Mouse (Mus musculus) cerebral cortex, adult 2 months (tissue): ENCODE results near the gene Dnah8.

ENCODE experiments used
- WGBS: fragments of 180-500 bp; shearing (Covaris S2); methylation state at CpG from one replicate; pipeline ENCODE4 v1.1.7; 2018; 5-methylcytosine and 5-hydroxymethylcytosine counted together

Gene Dnah8

DNA sequence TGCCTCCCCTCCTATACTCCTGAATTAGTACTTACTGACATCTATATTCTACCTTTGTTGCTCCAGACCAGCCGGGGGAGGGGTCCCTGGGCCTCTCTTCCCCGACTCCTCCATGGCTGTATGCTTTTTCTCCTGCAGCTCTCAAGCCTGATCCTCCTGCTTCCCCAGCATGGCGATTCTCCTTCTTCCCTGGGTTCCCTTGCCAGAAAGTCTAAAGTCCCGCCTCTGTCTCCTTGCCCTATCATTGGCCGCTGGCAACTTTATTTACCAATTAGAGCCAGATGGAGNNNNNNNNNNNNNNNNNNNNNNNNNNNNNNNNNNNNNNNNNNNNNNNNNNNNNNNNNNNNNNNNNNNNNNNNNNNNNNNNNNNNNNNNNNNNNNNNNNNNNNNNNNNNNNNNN is 40.7 kb downstream of the Dnah8 start:
- WGBS, result 84% methylated on average over 5 of the region's 5 CpGs

DNA sequence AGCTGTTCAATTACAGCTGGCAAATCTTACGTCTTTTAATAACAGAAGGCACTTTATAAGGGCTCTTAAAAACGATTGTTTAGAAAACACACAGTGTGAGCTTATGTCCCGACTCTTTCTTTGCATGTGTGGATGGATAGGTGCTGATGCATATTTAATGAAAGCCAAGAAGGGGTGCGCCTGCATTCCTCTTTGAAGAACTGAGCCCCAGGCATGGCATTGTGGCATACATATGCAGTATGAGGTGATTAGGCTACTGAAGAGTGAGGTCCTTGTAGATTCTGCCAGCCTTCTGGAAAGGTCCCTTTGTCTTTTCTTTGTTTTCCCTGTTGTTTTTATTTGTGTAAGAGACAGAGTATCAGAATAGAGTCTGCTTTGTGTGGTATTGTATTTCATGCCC is 48.4 kb downstream of the Dnah8 start:
- 68% methylated on average over 4 of the region's 4 CpGs for WGBS

DNA sequence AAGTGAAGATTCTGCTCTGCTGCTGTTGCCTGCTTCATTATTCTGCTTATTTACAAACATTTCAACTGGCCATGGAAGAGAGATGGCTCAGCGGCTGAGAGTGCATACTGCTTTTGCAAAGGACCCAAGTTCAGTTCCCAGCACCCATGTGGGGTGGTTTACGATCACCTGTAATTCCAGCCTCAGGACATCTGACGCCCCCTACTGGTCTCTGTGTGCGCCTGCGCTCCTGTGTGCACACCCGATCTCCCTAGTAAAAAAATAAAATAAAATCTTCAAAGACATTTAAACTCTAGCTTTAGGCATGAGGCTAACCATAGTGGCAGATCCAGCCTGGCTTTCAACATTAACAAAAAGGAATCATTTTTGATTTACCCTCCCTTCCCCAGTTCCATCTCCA is 48.9 kb downstream of the Dnah8 start:
- 90% methylated on average over 6 of the region's 6 CpGs for WGBS

DNA sequence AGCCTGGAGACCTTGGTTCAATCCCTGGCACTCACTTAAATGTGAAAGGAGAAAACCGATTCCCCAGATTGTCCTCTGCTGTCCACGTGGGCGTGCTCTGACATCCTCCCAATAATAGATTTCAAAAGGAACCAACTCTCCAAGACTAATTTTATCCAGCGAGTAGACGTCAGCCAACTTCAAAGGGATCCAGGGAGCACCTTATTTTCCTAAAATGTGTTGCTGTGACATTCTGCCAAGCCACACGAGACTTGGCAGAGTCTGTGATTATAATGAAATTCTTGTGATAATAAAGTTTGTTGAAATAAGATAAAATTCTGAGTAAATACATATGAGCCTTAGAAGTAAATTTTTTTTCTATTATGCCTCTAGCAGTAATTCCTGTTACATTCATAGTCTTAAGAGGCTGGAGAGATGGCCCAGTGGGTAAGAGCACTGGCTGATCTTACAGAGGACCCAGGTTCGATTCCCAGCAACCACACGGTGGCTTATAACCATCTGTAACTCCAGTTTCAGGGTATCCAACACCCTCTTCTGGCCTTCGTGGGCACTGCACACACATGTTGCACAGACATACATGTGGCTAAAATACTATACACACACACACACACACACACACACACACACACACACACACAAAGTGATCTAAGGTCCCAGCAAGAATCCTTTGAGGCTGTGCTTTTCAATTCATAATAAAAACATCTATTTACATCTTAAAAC is 51.0 kb downstream of the Dnah8 start:
- 57% methylated on average over 9 of the region's 9 CpGs for WGBS

DNA sequence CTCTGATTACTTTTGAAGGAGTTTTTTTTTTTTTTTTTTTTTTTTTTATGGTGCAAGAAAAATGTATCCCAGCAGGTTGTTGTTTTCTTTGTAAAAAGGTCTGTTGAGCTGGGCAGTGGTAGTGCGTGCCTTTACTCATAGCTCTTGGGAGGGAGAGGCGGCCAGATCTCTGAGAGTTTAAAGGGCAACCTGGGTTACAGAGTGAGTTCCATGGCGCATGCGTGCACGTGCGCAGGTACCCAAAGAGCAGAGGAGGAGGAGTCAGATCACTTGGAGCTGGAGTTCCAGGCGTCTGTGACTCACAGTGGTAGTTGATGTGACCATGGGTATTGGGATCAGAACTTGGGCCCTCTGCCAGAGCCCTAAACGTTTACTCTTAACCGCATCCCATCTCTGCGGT is 54.4 kb downstream of the Dnah8 start:
- WGBS, result 93% methylated on average over 10 of the region's 10 CpGs

DNA sequence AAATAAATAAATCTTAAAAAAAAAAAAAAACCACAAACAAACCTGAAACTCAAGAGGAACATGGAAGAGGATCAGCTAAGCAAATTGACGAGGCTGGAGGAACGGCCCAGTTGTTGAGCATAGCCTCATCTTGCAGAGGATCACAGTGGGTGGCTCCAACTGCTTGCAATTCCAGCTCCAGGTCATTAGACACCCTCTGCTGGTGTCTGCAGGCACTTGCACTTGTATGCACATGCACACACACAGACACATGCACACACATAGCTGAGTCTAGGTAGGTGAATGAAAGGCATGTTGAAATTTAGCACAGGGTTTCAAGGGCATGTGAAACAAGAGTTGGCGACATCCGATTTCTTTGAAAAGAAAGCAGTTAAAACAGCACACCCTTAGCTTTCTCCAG is 55.5 kb downstream of the Dnah8 start:
- 96% methylated on average over 4 of the region's 4 CpGs for WGBS

DNA sequence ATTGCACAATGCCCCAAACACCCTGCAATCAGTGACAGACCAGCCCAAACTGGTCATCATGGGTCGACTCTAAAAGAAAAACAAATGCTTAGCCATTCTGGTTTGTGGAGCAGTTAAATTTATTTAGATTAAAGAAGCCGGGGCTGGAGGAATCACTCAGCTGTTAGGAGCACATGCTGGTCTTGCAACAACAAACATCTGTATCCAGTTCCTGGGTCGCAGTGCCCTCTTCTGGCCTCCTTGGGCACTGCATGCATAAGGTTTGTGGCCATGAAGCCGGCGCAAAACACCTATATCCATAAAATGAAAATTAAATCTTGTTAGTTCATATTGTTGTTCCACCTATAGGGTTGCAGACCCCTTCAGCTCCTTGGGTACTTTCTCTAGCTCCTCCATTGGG is 57.5 kb downstream of the Dnah8 start:
- 34% methylated on average over 5 of the region's 5 CpGs for WGBS

DNA sequence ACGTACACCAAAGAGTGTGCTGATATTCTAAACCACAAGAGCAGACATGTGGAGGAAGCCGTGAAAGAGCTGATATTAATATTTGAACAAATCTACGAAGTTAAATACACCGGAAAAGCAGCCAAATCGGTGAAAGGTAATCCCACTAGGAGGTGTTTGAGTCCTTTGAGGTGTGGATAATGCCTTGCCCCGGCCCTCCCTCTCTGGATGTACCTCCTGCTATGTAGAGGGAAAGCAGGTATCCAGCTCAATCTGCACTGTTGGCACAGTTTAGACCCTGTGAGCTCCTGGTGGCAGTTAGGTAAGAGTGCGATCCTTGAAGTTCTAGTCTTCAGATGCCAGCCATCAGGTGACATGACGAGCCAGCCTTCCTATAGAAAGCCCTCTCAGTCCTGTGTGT is 66.0 kb downstream of the Dnah8 start:
- 84% methylated on average over 8 of the region's 8 CpGs for WGBS

DNA sequence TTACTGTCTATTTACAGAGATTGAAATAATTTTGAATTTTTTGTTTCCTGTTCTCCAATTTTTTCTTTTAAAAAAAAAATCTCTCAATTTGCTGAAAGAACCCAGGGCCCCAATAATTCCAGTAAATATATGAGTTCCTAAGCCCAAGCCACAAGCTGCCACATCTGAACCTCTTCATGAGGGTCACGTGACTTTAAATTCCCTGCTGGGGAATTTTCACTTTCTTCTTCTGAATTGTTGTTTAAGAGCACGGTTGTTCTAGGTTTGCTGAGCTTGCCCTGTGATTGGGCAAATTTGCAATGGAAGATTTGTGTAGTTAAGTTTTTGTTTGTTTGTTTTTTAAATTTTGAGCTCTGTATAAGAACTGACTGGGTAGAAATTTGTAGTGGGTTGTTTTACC is 67.3 kb downstream of the Dnah8 start:
- 79% methylated on average over 2 of the region's 2 CpGs for WGBS

DNA sequence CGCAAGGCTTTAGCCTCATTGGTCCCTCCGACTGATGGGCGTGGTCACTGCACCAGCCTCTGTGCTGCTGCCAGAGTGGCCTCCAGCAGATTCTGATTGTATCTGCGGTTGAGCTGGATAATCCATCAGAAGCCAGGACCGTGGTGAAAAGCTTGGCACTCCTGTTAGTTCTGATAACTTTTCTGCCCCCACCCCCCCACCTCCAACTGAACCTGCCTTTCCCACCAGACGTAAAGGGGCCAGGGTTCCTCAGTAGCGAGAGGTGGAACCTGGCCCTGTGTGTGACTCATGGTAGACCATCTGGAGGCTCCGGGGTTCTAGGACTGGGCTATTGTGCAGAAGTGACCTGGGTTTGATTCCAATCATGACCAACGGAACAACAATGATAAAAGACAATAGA is 70.1 kb downstream of the Dnah8 start:
- 89% methylated on average over 9 of the region's 9 CpGs for WGBS

DNA sequence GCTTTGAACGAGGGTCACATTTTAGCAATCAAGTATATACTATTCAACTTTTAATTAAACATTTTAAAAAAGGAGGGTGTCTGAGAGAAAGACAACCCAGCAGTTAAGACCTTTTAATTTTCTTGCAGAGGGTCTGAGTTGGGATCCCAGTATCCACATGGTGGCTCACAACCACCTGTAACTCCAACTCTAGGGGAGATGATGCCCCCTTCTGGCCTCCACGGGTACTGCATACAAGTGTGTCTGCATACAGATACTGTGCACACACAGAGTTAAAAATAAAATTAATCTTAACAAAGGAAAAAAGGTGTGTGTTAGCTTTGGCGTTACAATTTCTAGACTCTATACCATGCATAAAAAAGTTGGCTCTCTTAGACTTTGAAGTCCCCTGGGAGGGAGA is 90.6 kb downstream of the Dnah8 start:
- WGBS, result 76% methylated on average over 3 of the region's 3 CpGs

DNA sequence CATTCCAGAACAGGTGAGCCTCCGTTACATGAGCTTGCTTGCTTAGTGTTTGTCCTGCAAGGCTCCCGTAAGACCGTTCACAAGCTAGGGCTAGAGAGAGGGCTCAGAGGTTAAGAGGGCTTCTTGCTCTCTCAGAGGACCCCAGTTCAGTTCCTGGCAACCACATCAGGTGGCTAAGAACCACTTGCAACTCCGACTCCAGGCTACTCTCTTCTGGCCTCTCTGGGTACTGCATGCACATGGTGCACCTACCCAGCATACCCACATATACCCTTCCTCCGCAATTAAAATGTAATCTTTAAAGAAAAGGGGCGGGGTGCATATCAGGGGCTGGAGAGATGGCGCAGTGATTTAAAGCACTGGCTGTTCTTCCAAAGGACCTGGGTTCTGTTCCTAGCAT is 94.0 kb downstream of the Dnah8 start:
- WGBS, result 98% methylated on average over 7 of the region's 7 CpGs

DNA sequence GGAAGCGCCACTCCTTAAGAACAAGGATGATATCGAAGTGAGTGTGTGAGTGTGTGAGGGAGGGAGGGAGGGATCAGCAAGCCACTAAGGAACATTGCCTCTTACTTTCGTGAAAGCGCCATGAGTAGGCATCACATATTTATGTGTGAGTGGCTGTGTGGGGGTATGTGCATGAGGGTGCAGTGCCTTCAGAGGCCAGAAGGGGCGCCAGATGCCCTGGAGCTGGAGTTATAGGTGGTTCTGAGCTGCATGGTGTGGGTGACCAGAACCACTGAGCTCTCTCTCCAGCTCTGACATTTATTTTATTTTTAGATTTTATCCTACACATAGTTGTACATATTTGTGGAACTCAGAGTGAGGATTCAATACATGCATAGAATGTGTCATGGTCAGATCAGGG is 94.9 kb downstream of the Dnah8 start:
- 87% methylated on average over 5 of the region's 5 CpGs for WGBS

DNA sequence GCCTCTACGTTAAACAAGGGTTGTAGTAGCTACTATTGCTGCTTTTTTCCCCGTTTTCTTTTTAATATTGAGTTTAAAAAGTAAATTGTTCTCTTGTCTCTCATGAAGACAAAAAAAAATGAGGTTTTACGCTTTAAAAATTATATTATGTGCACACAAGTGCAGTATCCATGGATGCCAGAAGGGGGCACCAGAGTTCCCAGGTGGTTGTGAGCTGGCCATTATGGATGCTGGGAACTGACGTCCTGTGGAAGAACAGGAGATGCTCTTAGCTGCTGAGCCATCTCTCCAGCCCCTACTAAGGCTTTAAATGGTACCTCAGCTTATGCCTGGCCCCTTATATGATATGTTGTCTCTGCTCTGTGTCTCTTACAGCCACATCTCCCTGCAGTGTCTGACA is 103.6 kb downstream of the Dnah8 start:
- 69% methylated on average over 4 of the region's 4 CpGs for WGBS

DNA sequence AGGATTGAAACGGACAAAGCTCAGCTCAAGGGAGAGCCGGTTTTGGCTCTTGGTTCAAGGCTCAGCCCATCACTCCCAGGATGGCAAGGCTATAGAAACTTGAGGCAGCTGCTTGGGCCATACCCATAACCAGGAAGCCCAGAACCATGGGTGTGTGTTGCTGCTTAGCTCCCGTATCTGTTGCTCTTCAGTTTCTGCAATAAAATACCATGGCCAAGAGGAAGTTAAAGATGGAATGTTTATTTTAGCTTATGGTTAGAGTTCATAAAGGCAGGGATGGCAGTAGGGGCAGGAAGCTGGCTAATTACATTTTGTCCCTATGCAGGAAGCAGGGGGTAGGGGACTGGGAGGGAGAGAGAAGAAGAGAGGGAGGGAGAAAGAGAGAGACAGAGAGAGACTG is 108.6 kb downstream of the Dnah8 start:
- 76% methylated on average over 3 of the region's 3 CpGs for WGBS

DNA sequence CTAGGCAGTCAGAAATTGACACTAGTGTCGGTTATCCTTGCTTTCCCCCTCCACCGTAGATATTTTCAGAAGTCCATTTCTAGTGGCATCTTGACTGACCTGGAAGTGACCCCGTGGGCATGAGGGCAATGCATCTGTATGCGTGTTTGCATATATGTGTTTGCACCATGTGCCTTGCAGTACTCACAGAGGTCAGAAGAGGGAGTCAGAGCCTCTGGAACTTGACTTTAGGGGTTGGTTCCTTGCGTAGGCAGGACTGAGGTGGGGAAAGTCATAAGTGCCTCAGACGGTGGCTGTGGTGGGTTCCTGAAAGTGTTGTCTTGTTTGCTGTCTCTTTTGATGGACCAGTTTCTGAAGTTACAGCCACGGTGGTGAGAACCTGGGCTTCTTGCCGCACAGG is 110.6 kb downstream of the Dnah8 start:
- 94% methylated on average over 8 of the region's 8 CpGs for WGBS

DNA sequence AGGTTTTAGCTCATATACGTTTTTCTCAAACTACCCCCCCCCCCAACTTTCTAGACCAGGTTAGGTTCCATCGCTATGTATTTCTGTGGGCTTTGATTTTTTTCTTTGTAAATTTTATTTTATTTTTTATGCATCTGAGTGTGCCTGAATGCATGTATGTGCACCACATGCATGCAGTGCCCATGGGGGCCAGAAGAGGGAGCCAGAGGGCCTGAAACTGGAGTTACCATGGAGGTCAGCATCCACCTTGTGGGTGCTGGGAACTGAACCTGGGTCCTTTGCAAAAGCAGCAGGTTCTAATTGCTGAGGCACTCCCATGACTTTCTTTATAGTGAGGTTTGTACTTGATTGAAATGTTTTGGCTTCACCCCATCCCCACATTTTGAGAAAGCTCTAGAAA is 111.3 kb downstream of the Dnah8 start:
- WGBS, result 94% methylated on average over 2 of the region's 2 CpGs

DNA sequence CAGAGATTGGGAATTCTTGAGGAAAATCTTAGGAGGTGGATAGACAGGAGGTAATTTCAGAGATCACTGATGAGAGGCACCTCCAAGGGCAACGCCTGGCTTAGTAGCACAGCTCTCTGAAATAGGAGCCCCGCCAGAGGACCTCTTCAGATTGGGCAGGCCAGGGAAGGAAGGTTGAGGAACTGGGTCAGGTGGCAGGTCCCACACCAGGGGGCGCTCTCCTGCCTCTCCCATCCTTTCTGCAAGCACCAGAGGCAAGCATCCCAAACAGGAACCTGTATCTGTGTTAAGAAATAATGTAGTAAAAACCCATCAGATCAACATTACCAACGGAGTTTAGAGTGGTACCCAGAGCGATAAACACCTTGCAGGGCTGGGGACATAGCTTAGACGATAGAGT is 113.6 kb downstream of the Dnah8 start:
- WGBS, result 67% methylated on average over 6 of the region's 6 CpGs

DNA sequence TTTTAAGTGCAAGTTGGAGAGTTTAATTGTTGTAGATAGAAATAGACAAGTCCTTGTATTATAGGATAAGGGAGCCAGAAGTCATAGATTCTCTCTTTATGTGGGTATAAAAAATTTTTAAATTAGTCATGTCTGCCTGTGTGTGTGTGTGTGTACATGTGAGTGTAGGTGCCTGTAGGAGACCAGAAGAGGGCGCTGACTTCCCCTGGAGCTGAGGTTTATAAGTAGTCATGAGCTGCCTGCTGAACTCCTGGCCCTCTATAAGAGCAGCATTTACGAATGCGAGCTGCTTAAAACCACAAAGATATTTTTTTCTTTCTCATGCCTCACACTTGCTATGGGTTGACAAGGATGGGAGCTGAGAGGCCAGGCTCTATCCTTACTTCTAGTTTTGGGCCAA is 115.6 kb downstream of the Dnah8 start:
- 89% methylated on average over 3 of the region's 3 CpGs for WGBS

DNA sequence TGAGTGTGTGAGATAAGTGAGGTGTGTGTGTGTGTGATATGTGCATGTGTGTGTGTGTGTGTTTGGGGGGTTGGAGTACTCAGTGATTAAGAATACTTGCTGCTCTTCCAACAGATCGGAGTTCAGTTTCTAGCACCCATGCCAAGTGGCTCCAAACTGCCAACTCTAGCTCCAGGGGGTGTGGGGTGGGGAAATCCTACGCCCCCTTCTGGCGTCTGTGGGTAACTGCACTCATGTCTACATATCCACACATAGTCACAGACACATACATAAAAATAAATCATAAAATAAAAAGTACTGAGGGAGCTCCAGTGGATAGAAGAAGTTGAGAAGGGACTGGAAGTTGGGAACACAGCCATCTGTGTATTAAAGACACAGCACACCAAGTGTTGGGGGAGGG is 119.8 kb downstream of the Dnah8 start:
- WGBS, result 74% methylated on average over 3 of the region's 3 CpGs

DNA sequence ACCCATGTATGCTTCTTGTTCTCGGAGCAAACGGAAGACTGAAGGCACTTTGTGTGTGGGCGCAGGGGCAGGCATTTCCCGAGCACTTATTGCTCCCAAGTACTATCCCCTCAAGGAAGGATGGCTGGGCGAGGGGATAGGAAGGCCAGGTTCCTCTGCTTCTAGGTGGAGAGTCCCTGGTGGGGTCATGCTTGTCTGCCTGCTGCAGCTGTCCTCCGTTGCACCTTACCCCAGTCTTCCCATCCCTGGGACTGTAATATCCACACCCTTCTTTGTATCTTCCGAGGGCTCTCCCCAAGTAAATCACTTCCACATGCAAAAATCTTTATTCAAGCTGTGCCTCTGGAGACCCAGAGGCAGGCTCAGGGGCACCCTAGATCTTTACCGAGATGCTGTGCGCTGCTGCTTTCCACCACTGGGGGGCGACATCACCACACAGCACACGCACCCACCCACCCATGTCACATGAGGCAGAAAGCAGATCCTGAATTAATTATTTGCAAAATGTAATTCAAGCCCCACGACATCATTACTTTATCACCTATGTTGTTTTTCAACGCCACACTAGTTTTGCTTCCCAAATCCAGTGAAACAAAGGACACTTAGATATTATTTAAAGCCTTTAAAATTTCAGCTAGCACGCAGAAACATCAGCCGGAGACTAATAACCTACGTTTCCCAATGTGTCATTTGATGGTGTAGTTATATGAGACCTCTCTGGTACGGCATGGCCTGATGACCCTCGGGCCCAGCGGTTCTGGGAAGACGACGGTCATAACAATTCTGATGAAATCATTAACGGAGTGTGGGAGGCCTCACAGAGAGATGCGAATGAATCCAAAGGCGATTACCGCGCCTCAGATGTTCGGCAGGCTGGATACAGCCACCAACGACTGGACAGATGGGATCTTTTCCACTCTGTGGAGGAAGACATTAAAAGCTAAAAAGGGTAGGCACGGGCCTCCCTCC is 122.2 kb downstream of the Dnah8 start:
- 56% methylated on average over 29 of the region's 29 CpGs for WGBS

DNA sequence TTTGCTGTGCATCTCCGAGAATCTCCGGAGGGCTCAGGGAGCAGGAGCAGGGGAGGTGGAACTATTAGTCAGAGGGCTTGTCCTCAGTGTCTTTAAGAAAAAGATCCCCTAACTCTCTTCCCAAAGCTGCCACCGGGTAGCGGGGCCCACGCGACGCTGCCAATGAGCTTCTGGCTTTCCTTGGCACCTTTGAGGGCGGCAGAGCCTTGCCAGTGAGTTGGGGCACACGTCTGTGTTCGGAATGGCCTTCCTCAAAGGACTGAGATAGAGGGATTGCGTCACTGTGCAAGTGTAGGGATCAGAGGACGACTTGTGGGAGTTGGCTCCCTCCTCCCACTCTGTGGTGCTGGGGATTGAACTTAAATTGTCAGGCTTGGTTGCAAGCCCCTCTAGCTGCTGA is 125.2 kb downstream of the Dnah8 start:
- WGBS, result 87% methylated on average over 12 of the region's 12 CpGs

DNA sequence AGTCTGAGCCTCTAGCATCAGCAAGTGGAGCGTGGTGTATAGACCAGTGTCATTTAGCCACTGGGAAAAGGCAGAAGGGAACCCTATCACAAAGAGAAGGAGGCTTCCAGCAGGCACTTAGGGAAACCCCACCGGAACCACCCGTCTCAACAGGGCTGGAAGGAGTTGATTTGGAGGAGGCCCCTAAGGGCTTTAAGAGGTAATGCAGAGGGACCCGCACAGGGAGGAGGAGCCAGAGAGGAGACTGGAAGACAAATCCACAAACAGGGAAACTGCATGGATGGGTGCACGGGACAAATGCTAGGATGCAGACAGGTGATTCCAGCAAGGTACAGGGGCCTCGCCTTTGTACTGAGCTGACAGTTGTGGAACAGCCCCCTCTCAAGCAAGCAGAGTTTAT is 126.1 kb downstream of the Dnah8 start:
- WGBS, result 62% methylated on average over 6 of the region's 6 CpGs
